Mouse (Mus musculus): ENCODE measurements around the gene Elk3. TPM values are rescaled to one million over a fixed set of nuclear protein-coding genes. Genes with fewer than 3 reads are reported as not detected.
A peak's percentile ranks its signal among the peaks of the same experiment; 100 is the strongest.

Gene Elk3
- polyA plus RNA-seq, 1 experiment from 2014 or later: 57.7 TPM

GRCm38 (mm10) chr10:93231893-93232292 lies 79.0 kb downstream of the Elk3 start:
- no peaks in the 10 kb centered on the region for H3K4me1 ChIP-seq (ENCODE audit: insufficient read depth)
- H3K4me2 ChIP-seq: no peak overlapping the region
- no peak for TF ChIP-seq CTCF (IDR thresholded peaks at IDR 0.05; ENCODE audit: low read depth)
- no peak overlapping the region for H3K9ac ChIP-seq
- H3K4me3 ChIP-seq (ENCODE audit: low read depth, low read length): no peak overlapping the region
- peaks cover 53% of the 10 kb centered on the region for H3K36me3 ChIP-seq (ENCODE audit: insufficient read depth)
- no peak overlapping the region for H3K27ac ChIP-seq (ENCODE audit: low read depth)
- DNase-seq (no peak), ATAC-seq (ENCODE audit: insufficient read depth) (no peak)
- H3K27me3 ChIP-seq (ENCODE audit: insufficient read depth, low read length): no peaks in the 10 kb centered on the region
- no peaks in the 10 kb centered on the region for H3K9me3 ChIP-seq (ENCODE audit: low read depth, low read length)
- WGBS: 86% methylated on average over 5 of the region's 5 CpGs

DNA sequence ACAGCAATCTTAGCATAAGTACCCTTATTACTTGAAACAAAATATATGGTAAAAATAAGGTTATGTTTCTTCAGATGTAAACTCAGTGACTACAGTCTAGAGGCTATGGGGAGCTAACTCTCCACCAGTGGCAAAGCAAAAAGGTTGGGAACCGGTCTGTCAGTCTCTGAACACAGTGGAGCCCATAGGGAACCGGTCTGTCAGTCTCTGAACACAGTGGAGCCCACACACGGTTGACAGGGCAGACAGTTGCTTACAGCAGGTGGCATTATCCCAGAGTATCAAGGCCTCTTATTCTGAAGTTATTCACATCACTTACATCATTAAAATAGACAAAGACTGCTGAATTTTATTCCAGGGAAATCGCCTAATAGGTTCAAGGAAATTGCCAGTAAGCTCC lies 79.4 kb downstream of the Elk3 start:
- Histone ChIP-seq H3K27me3 (ENCODE audit: insufficient read depth, low read length) (no peaks in the 10 kb centered on the region), H3K4me2 (no peak overlapping the region), H3K4me1 (ENCODE audit: insufficient read depth) (no peaks in the 10 kb centered on the region), H3K9me3 (ENCODE audit: low read depth, low read length) (no peaks in the 10 kb centered on the region), H3K9ac (no peak overlapping the region), H3K4me3 (ENCODE audit: low read depth, low read length) (no peak overlapping the region), H3K36me3 (ENCODE audit: insufficient read depth) (peaks cover 53% of the 10 kb centered on the region), H3K27ac (ENCODE audit: low read depth) (no peak overlapping the region)
- DNase-seq: no peak
- no peak for TF ChIP-seq CTCF (IDR thresholded peaks at IDR 0.05; ENCODE audit: low read depth)
- WGBS: 76% methylated on average over 4 of the region's 4 CpGs
- no peak for ATAC-seq (ENCODE audit: insufficient read depth)

- peak overlapping the region; percentile 42; the same call in 1 of the 2 replicates for H3K27ac ChIP-seq (ENCODE audit: low read depth)
- H3K9ac ChIP-seq: no peak overlapping the region
- H3K27me3 ChIP-seq (ENCODE audit: insufficient read depth, low read length): no peaks in the 10 kb centered on the region
- peaks cover 35% of the 10 kb centered on the region for H3K36me3 ChIP-seq (ENCODE audit: insufficient read depth)
- 57% methylated on average over 11 of the region's 11 CpGs for WGBS
- H3K9me3 ChIP-seq (ENCODE audit: low read depth, low read length): no peaks in the 10 kb centered on the region
- DNase-seq (no peak), ATAC-seq (ENCODE audit: insufficient read depth) (no peak)
- H3K4me1 ChIP-seq (ENCODE audit: insufficient read depth): no peaks in the 10 kb centered on the region
- H3K4me3 ChIP-seq (ENCODE audit: low read depth, low read length): no peak overlapping the region
- TF ChIP-seq CTCF (IDR thresholded peaks at IDR 0.05; ENCODE audit: low read depth): no peak
- no peak overlapping the region for H3K4me2 ChIP-seq
These were observed 82.4 kb downstream of the Elk3 start for GRCm38 (mm10) chr10:93228401-93229007.

GRCm38 (mm10) chr10:93227921-93228320 lies 83.0 kb downstream of the Elk3 start:
- H3K27me3 ChIP-seq (ENCODE audit: insufficient read depth, low read length): no peaks in the 10 kb centered on the region
- DNase-seq (peak; percentile 53), ATAC-seq (ENCODE audit: insufficient read depth) (no peak)
- no peaks in the 10 kb centered on the region for H3K4me1 ChIP-seq (ENCODE audit: insufficient read depth)
- H3K27ac ChIP-seq (ENCODE audit: low read depth): peak overlapping the region; percentile 42
- H3K4me2 ChIP-seq: no peak overlapping the region
- no peak overlapping the region for H3K9ac ChIP-seq
- WGBS: 61% methylated on average over 8 of the region's 8 CpGs
- H3K9me3 ChIP-seq (ENCODE audit: low read depth, low read length): no peaks in the 10 kb centered on the region
- TF ChIP-seq CTCF (IDR thresholded peaks at IDR 0.05; ENCODE audit: low read depth): no peak
- no peak overlapping the region for H3K4me3 ChIP-seq (ENCODE audit: low read depth, low read length)
- peaks cover 32% of the 10 kb centered on the region for H3K36me3 ChIP-seq (ENCODE audit: insufficient read depth)

- H3K4me1 ChIP-seq (ENCODE audit: insufficient read depth): no peaks in the 10 kb centered on the region
- no peak for ATAC-seq (ENCODE audit: insufficient read depth)
- H3K4me3 ChIP-seq (ENCODE audit: low read depth, low read length): no peak overlapping the region
- 74% methylated on average over 6 of the region's 6 CpGs for WGBS
- DNase-seq: no peak
- H3K9me3 ChIP-seq (ENCODE audit: low read depth, low read length): no peaks in the 10 kb centered on the region
- no peak for TF ChIP-seq CTCF (IDR thresholded peaks at IDR 0.05; ENCODE audit: low read depth)
- peaks cover 20% of the 10 kb centered on the region; the same call in 1 of the 2 replicates for H3K36me3 ChIP-seq (ENCODE audit: insufficient read depth)
- no peak overlapping the region for H3K4me2 ChIP-seq
- H3K27ac ChIP-seq (ENCODE audit: low read depth): no peak overlapping the region
- no peaks in the 10 kb centered on the region for H3K27me3 ChIP-seq (ENCODE audit: insufficient read depth, low read length)
- H3K9ac ChIP-seq: no peak overlapping the region
These were observed 85.2 kb downstream of the Elk3 start for GRCm38 (mm10) chr10:93225751-93226150.

GRCm38 (mm10) chr10:93215051-93215763 lies 95.7 kb downstream of the Elk3 start:
- no peak for DNase-seq
- no peak for ATAC-seq (ENCODE audit: insufficient read depth)
- Histone ChIP-seq H3K27me3 (ENCODE audit: insufficient read depth, low read length) (no peaks in the 10 kb centered on the region), H3K9me3 (ENCODE audit: low read depth, low read length) (no peaks in the 10 kb centered on the region), H3K4me3 (ENCODE audit: low read depth, low read length) (no peak overlapping the region), H3K4me1 (ENCODE audit: insufficient read depth) (no peaks in the 10 kb centered on the region), H3K4me2 (no peak overlapping the region), H3K27ac (ENCODE audit: low read depth) (no peak overlapping the region), H3K9ac (no peak overlapping the region), H3K36me3 (ENCODE audit: insufficient read depth) (peaks cover 66% of the 10 kb centered on the region)
- 85% methylated on average over 8 of the region's 8 CpGs for WGBS
- no peak for TF ChIP-seq CTCF (IDR thresholded peaks at IDR 0.05; ENCODE audit: low read depth)

DNA sequence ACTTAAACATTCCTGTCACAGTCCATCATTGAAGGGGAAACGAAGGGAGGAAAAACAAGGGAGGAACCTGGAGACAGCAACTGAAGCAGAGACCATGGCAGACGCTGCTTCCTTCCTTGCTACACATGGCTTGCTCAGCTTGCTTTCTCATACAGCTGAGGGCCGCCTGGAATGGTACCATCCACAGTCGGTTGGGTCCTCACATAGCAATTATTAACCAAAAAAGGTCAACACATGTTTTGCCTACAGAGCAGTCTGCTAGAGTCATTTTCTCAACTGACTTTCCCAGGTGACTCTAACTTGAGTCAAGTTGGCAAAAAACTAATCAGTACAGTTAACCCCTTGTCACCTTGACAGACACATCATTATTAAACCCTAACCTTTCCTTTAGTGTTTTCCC lies 96.7 kb downstream of the Elk3 start:
- peak; percentile 16 for DNase-seq
- Histone ChIP-seq H3K27ac (ENCODE audit: low read depth) (no peak overlapping the region), H3K9me3 (ENCODE audit: low read depth, low read length) (no peaks in the 10 kb centered on the region), H3K4me2 (no peak overlapping the region), H3K9ac (no peak overlapping the region), H3K4me3 (ENCODE audit: low read depth, low read length) (no peak overlapping the region), H3K27me3 (ENCODE audit: insufficient read depth, low read length) (no peaks in the 10 kb centered on the region), H3K36me3 (ENCODE audit: insufficient read depth) (peaks cover 66% of the 10 kb centered on the region), H3K4me1 (ENCODE audit: insufficient read depth) (no peaks in the 10 kb centered on the region)
- TF ChIP-seq CTCF (IDR thresholded peaks at IDR 0.05; ENCODE audit: low read depth): no peak
- ATAC-seq (ENCODE audit: insufficient read depth): no peak
- WGBS: 64% methylated on average over 4 of the region's 4 CpGs

All from lung, embryonic 14.5 days (tissue).